Mouse (Mus musculus): ENCODE data around the gene Cox20.

Gene Cox20

GRCm38 (mm10) chr1:178318002-178318388 lies 935 bp upstream of the Cox20 start:
- in situ Hi-C loops (cut with MboI; ENCODE audit: low pct_unique_long_range_greater_than_20kb in 1 of 2, low sequenced_read_pairs in 2 of 2, unreplicated experiment in 1 of 2), result loop anchor here in 1 of 2 experiments (10.0 kb wide), 1 partner anchor 137 kb away; no protein-coding TSS in a partner anchor

- in situ Hi-C loops (cut with MboI; ENCODE audit: low pct_unique_long_range_greater_than_20kb in 1 of 2, low sequenced_read_pairs in 2 of 2, unreplicated experiment in 1 of 2), result loop anchor here in 1 of 2 experiments (10.0 kb wide), 1 partner anchor 135 kb away; no protein-coding TSS in a partner anchor
Observed at GRCm38 (mm10) chr1:178319295-178320037, 536 bp downstream of the Cox20 start.

- in situ Hi-C loops (cut with MboI; ENCODE audit: low pct_unique_long_range_greater_than_20kb in 1 of 2, low sequenced_read_pairs in 2 of 2, unreplicated experiment in 1 of 2), result no loop called here
Observed at GRCm38 (mm10) chr1:178320038-178320722, 1.2 kb downstream of the Cox20 start.

GRCm38 (mm10) chr1:178320723-178321590 lies 2.0 kb downstream of the Cox20 start:
- in situ Hi-C loops (cut with MboI; ENCODE audit: low pct_unique_long_range_greater_than_20kb in 1 of 2, low sequenced_read_pairs in 2 of 2, unreplicated experiment in 1 of 2), result no loop called here

- in situ Hi-C loops (cut with MboI; ENCODE audit: low pct_unique_long_range_greater_than_20kb in 1 of 2, low sequenced_read_pairs in 2 of 2, unreplicated experiment in 1 of 2), result no loop called here
Observed at GRCm38 (mm10) chr1:178321730-178322357, 2.9 kb downstream of the Cox20 start.

GRCm38 (mm10) chr1:178323235-178323634 lies 4.3 kb downstream of the Cox20 start:
- in situ Hi-C loops (cut with MboI; ENCODE audit: low pct_unique_long_range_greater_than_20kb in 1 of 2, low sequenced_read_pairs in 2 of 2, unreplicated experiment in 1 of 2), result no loop called here

- in situ Hi-C loops (cut with MboI; ENCODE audit: low pct_unique_long_range_greater_than_20kb in 1 of 2, low sequenced_read_pairs in 2 of 2, unreplicated experiment in 1 of 2), result no loop called here
Observed at GRCm38 (mm10) chr1:178324568-178324967, 5.6 kb downstream of the Cox20 start.

- in situ Hi-C loops (cut with MboI; ENCODE audit: low pct_unique_long_range_greater_than_20kb in 1 of 2, low sequenced_read_pairs in 2 of 2, unreplicated experiment in 1 of 2), result loop anchor here in 1 of 2 experiments (25.0 kb wide), 1 partner anchor 1436 kb away; no protein-coding TSS in a partner anchor
Observed at GRCm38 (mm10) chr1:178326357-178326756, 7.4 kb downstream of the Cox20 start.

- in situ Hi-C loops (cut with MboI; ENCODE audit: low pct_unique_long_range_greater_than_20kb in 1 of 2, low sequenced_read_pairs in 2 of 2, unreplicated experiment in 1 of 2), result loop anchor here in 1 of 2 experiments (25.0 kb wide), 1 partner anchor 1435 kb away; no protein-coding TSS in a partner anchor
Observed at GRCm38 (mm10) chr1:178326950-178327349, 8.0 kb downstream of the Cox20 start.

- in situ Hi-C loops (cut with MboI; ENCODE audit: low pct_unique_long_range_greater_than_20kb in 1 of 2, low sequenced_read_pairs in 2 of 2, unreplicated experiment in 1 of 2), result loop anchor here in 1 of 2 experiments (25.0 kb wide), 1 partner anchor 1433 kb away; no protein-coding TSS in a partner anchor
Observed at GRCm38 (mm10) chr1:178329017-178329416, 10.1 kb downstream of the Cox20 start.

- in situ Hi-C loops (cut with MboI; ENCODE audit: low pct_unique_long_range_greater_than_20kb in 1 of 2, low sequenced_read_pairs in 2 of 2, unreplicated experiment in 1 of 2), result loop anchor here in 1 of 2 experiments (25.0 kb wide), 1 partner anchor 1432 kb away; no protein-coding TSS in a partner anchor
Observed at GRCm38 (mm10) chr1:178329946-178330345, 11.0 kb downstream of the Cox20 start.

- in situ Hi-C loops (cut with MboI; ENCODE audit: low pct_unique_long_range_greater_than_20kb in 1 of 2, low sequenced_read_pairs in 2 of 2, unreplicated experiment in 1 of 2), result loop anchor here in 1 of 2 experiments (25.0 kb wide), 1 partner anchor 1426 kb away; no protein-coding TSS in a partner anchor
Observed at GRCm38 (mm10) chr1:178335860-178336261, 16.9 kb downstream of the Cox20 start.

- in situ Hi-C loops (cut with MboI; ENCODE audit: low pct_unique_long_range_greater_than_20kb in 1 of 2, low sequenced_read_pairs in 2 of 2, unreplicated experiment in 1 of 2), result loop anchor here in 1 of 2 experiments (25.0 kb wide), 1 partner anchor 1426 kb away; no protein-coding TSS in a partner anchor
Observed at GRCm38 (mm10) chr1:178336289-178336775, 17.4 kb downstream of the Cox20 start.

- in situ Hi-C loops (cut with MboI; ENCODE audit: low pct_unique_long_range_greater_than_20kb in 1 of 2, low sequenced_read_pairs in 2 of 2, unreplicated experiment in 1 of 2), result loop anchor here in 1 of 2 experiments (25.0 kb wide), 1 partner anchor 1425 kb away; no protein-coding TSS in a partner anchor
Observed at GRCm38 (mm10) chr1:178336777-178337481, 18.0 kb downstream of the Cox20 start.

GRCm38 (mm10) chr1:178337551-178338317 lies 18.8 kb downstream of the Cox20 start, which contains the start of gene Hnrnpu:
Gene Hnrnpu (minus strand): TSS chr1:178337797.
- in situ Hi-C loops (cut with MboI; ENCODE audit: low pct_unique_long_range_greater_than_20kb in 1 of 2, low sequenced_read_pairs in 2 of 2, unreplicated experiment in 1 of 2), result loop anchor here in 1 of 2 experiments (25.0 kb wide), 1 partner anchor 1425 kb away; no protein-coding TSS in a partner anchor

- in situ Hi-C loops (cut with MboI; ENCODE audit: low pct_unique_long_range_greater_than_20kb in 1 of 2, low sequenced_read_pairs in 2 of 2, unreplicated experiment in 1 of 2), result loop anchor here in 1 of 2 experiments (25.0 kb wide), 1 partner anchor 1424 kb away; no protein-coding TSS in a partner anchor
Observed at GRCm38 (mm10) chr1:178338318-178338641, 19.4 kb downstream of the Cox20 start.

Measured in mouse embryonic stem cell (cell line).